Mouse (Mus musculus): Measurements from ENCODE around the gene Tcf7l1. TPM values are rescaled to one million over a fixed set of nuclear protein-coding genes. Genes with fewer than 3 reads are reported as not detected.

Tcf7l1 gene
- polyA plus RNA-seq, 1 experiment from 2014 or later, result 31.5 TPM

DNA sequence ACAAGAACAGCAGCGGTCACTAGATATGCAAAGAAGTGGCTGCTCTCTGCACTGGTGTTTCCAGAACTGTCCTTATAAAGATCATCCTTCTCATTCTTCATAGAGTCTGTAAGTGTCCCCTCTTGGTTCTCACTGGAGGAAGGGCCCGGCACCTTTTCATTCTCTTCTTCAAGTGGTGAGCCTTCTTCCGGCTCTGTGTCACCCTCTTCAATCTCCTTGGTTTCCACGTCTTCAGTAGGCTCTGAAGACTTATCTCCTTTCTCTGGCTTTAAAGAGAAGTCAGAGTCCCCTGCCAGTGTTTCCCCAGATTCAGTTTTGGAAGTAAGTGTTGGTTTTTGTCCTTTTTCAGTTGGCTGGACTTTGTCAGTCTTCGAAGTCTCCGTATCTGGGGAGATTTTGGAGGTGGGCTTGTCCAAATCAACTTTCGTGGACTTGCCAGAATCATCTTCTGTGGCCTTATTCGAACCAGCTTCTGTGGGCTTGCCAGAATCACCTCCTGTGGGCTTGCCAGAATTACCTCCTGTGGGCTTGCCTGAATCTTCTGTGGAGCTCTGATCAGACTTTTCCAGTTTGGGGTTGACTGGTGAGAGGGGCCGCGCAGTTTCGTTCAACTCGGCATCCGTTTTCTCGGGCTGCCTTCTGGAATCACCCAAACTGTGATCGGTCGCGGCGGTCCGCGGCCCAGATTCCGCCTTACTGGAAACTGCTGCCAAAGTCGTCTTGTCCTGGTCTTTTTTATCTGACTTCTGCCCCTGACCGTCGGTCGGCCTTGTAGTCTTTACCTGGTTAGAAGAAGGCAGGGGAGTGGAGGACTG lies 173.3 kb downstream of the Tcf7l1 start:
- Histone ChIP-seq H3K27me3 (ENCODE audit: insufficient read depth, low read length) (no peaks in the 10 kb centered on the region), H3K4me1 (ENCODE audit: insufficient read depth, low read length) (peaks cover 41% of the 10 kb centered on the region), H3K27ac (ENCODE audit: low read length) (no peak overlapping the region), H3K9me3 (ENCODE audit: low read length) (no peaks in the 10 kb centered on the region), H3K36me3 (ENCODE audit: insufficient read depth, low read length) (peaks cover 23% of the 10 kb centered on the region), H3K4me3 (ENCODE audit: low read length) (peak overlapping the region; percentile 77), H3K9ac (replicated peaks; ENCODE audit: low read length) (peak overlapping the region; percentile 83), H3K4me2 (replicated peaks; ENCODE audit: low read depth, low read length) (peak overlapping the region; percentile 69)
- ATAC-seq (ENCODE audit: low FRiP score, low TSS enrichment), result no peak
- 22% methylated on average over 25 of the region's 25 CpGs for WGBS

- H3K27ac ChIP-seq (ENCODE audit: low read length), result no peak overlapping the region
- H3K36me3 ChIP-seq (ENCODE audit: insufficient read depth, low read length), result peaks cover 27% of the 10 kb centered on the region
- peak overlapping the region; percentile 77 for H3K4me3 ChIP-seq (ENCODE audit: low read length)
- peak overlapping the region; percentile 69 for H3K4me2 ChIP-seq (replicated peaks; ENCODE audit: low read depth, low read length)
- H3K27me3 ChIP-seq (ENCODE audit: insufficient read depth, low read length), result no peaks in the 10 kb centered on the region
- peak overlapping the region; percentile 83 for H3K9ac ChIP-seq (replicated peaks; ENCODE audit: low read length)
- no peak for ATAC-seq (ENCODE audit: low FRiP score, low TSS enrichment)
- 37% methylated on average over 2 of the region's 2 CpGs for WGBS
- H3K9me3 ChIP-seq (ENCODE audit: low read length), result no peaks in the 10 kb centered on the region
- H3K4me1 ChIP-seq (ENCODE audit: insufficient read depth, low read length), result peaks cover 39% of the 10 kb centered on the region
Observed at GRCm38 (mm10) chr6:72615151-72615550, 173.9 kb downstream of the Tcf7l1 start.

GRCm38 (mm10) chr6:72610261-72610660 lies 178.8 kb downstream of the Tcf7l1 start:
- ATAC-seq (ENCODE audit: low FRiP score, low TSS enrichment), result no peak
- Histone ChIP-seq H3K27me3 (ENCODE audit: insufficient read depth, low read length) (no peaks in the 10 kb centered on the region), H3K4me3 (ENCODE audit: low read length) (no peak overlapping the region), H3K36me3 (ENCODE audit: insufficient read depth, low read length) (peaks cover 55% of the 10 kb centered on the region), H3K4me1 (ENCODE audit: insufficient read depth, low read length) (peaks cover 15% of the 10 kb centered on the region), H3K9ac (replicated peaks; ENCODE audit: low read length) (no peak overlapping the region), H3K27ac (ENCODE audit: low read length) (no peak overlapping the region), H3K9me3 (ENCODE audit: low read length) (no peaks in the 10 kb centered on the region), H3K4me2 (replicated peaks; ENCODE audit: low read depth, low read length) (no peak overlapping the region)
- WGBS, result 35% methylated on average over 4 of the region's 4 CpGs

GRCm38 (mm10) chr6:72608662-72609184 lies 180.3 kb downstream of the Tcf7l1 start:
- ATAC-seq (ENCODE audit: low FRiP score, low TSS enrichment), result no peak
- no peak overlapping the region for H3K27ac ChIP-seq (ENCODE audit: low read length)
- H3K4me3 ChIP-seq (ENCODE audit: low read length), result no peak overlapping the region
- no peak overlapping the region for H3K4me2 ChIP-seq (replicated peaks; ENCODE audit: low read depth, low read length)
- no peaks in the 10 kb centered on the region for H3K27me3 ChIP-seq (ENCODE audit: insufficient read depth, low read length)
- no peaks in the 10 kb centered on the region for H3K9me3 ChIP-seq (ENCODE audit: low read length)
- no peak overlapping the region for H3K9ac ChIP-seq (replicated peaks; ENCODE audit: low read length)
- peaks cover 52% of the 10 kb centered on the region for H3K36me3 ChIP-seq (ENCODE audit: insufficient read depth, low read length)
- 93% methylated on average over 4 of the region's 4 CpGs for WGBS
- H3K4me1 ChIP-seq (ENCODE audit: insufficient read depth, low read length), result no peaks in the 10 kb centered on the region; the same call in 1 of the 2 replicates

DNA sequence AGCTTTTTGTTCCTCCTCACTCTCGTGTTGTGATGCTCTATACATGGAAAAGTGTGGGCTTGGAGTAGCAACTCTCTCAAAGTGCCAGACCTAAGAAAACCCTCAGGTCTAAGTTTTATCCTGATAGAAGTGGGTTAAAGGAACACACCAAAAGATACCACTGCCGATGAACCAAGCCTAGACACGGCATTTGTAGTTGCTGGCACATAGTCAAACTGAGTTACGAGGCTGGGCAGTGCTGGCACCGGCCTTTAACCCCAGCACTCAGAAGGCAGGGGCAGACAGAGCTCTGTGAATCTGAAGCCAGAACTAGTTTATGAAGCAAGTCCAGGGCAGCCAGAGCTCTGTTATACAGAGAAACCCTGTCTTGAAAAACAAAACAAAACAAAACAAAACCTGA lies 181.4 kb downstream of the Tcf7l1 start:
- no peak overlapping the region for H3K9ac ChIP-seq (replicated peaks; ENCODE audit: low read length)
- H3K4me2 ChIP-seq (replicated peaks; ENCODE audit: low read depth, low read length), result no peak overlapping the region
- no peaks in the 10 kb centered on the region for H3K9me3 ChIP-seq (ENCODE audit: low read length)
- H3K4me1 ChIP-seq (ENCODE audit: insufficient read depth, low read length), result no peaks in the 10 kb centered on the region
- H3K27me3 ChIP-seq (ENCODE audit: insufficient read depth, low read length), result no peaks in the 10 kb centered on the region
- 75% methylated on average over 5 of the region's 5 CpGs for WGBS
- H3K4me3 ChIP-seq (ENCODE audit: low read length), result no peak overlapping the region
- no peak overlapping the region for H3K27ac ChIP-seq (ENCODE audit: low read length)
- H3K36me3 ChIP-seq (ENCODE audit: insufficient read depth, low read length), result peaks cover 52% of the 10 kb centered on the region
- no peak for ATAC-seq (ENCODE audit: low FRiP score, low TSS enrichment)

DNA sequence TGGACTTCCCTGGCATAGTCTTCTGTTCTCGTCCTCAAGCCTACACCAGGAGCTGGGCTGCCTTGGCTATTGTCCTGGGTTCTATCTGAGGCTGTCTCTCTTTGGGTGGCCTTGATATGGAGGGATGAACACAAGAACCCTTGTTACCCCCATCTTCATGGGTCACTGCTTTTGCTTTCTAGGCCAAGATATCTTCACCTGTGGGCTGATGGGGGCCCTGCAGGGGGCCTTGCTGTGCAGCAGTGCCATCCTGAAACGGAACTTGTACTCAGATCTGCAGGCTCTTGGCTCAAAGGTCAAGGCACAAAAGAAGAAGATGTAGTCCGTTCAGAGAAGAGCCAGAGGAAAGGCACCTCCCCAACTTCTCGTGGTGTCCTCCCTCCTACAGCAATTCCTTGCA lies 182.0 kb downstream of the Tcf7l1 start:
- no peak for ATAC-seq (ENCODE audit: low FRiP score, low TSS enrichment)

DNA sequence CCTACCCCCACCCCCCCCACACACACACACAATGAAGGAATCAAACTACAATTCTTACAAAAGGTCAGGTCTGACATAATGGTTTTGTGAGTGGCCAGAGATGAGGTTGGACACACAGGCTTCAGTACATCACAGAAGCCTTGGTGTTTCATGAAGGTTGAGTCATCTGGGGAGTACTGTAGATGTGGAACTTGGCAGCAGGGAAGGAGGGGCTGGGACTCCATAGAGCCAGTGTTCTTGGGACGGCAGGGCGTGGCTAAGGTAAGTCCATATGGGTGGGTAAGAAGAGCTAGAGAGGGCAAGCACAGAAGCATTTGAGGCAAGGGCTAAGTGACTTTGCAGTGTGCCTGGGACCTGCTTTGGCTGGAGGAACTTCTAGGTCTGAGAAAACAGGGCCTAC lies 185.0 kb downstream of the Tcf7l1 start:
- ATAC-seq (ENCODE audit: low FRiP score, low TSS enrichment), result no peak
- H3K4me2 ChIP-seq (replicated peaks; ENCODE audit: low read depth, low read length), result no peak overlapping the region
- H3K9me3 ChIP-seq (ENCODE audit: low read length), result no peaks in the 10 kb centered on the region
- H3K4me3 ChIP-seq (ENCODE audit: low read length), result no peak overlapping the region
- H3K9ac ChIP-seq (replicated peaks; ENCODE audit: low read length), result no peak overlapping the region
- peaks cover 4% of the 10 kb centered on the region for H3K4me1 ChIP-seq (ENCODE audit: insufficient read depth, low read length)
- H3K27me3 ChIP-seq (ENCODE audit: insufficient read depth, low read length), result no peaks in the 10 kb centered on the region
- no peak overlapping the region for H3K27ac ChIP-seq (ENCODE audit: low read length)
- H3K36me3 ChIP-seq (ENCODE audit: insufficient read depth, low read length), result peaks cover 28% of the 10 kb centered on the region
- WGBS, result 82% methylated on average over 2 of the region's 2 CpGs

More for the DNA sequence above, 182.0 kb downstream of the Tcf7l1 start:
- H3K4me2 ChIP-seq (replicated peaks; ENCODE audit: low read depth, low read length), result no peak overlapping the region
- H3K9ac ChIP-seq (replicated peaks; ENCODE audit: low read length), result no peak overlapping the region
- H3K27me3 ChIP-seq (ENCODE audit: insufficient read depth, low read length), result no peaks in the 10 kb centered on the region
- peaks cover 51% of the 10 kb centered on the region for H3K36me3 ChIP-seq (ENCODE audit: insufficient read depth, low read length)
- no peaks in the 10 kb centered on the region for H3K9me3 ChIP-seq (ENCODE audit: low read length)
- H3K4me3 ChIP-seq (ENCODE audit: low read length), result no peak overlapping the region
- 82% methylated on average over 4 of the region's 4 CpGs for WGBS
- no peak overlapping the region for H3K27ac ChIP-seq (ENCODE audit: low read length)
- H3K4me1 ChIP-seq (ENCODE audit: insufficient read depth, low read length), result no peaks in the 10 kb centered on the region

- Histone ChIP-seq H3K27me3 (ENCODE audit: insufficient read depth, low read length) (no peaks in the 10 kb centered on the region), H3K4me2 (replicated peaks; ENCODE audit: low read depth, low read length) (no peak overlapping the region), H3K9ac (replicated peaks; ENCODE audit: low read length) (no peak overlapping the region), H3K4me1 (ENCODE audit: insufficient read depth, low read length) (peaks cover 20% of the 10 kb centered on the region), H3K9me3 (ENCODE audit: low read length) (no peaks in the 10 kb centered on the region), H3K4me3 (ENCODE audit: low read length) (no peak overlapping the region), H3K27ac (ENCODE audit: low read length) (no peak overlapping the region), H3K36me3 (ENCODE audit: insufficient read depth, low read length) (peaks cover 18% of the 10 kb centered on the region)
- WGBS, result 50% methylated on average over 1 of the region's 1 CpGs
- no peak for ATAC-seq (ENCODE audit: low FRiP score, low TSS enrichment)
Observed at GRCm38 (mm10) chr6:72601732-72602131, 187.3 kb downstream of the Tcf7l1 start.

DNA sequence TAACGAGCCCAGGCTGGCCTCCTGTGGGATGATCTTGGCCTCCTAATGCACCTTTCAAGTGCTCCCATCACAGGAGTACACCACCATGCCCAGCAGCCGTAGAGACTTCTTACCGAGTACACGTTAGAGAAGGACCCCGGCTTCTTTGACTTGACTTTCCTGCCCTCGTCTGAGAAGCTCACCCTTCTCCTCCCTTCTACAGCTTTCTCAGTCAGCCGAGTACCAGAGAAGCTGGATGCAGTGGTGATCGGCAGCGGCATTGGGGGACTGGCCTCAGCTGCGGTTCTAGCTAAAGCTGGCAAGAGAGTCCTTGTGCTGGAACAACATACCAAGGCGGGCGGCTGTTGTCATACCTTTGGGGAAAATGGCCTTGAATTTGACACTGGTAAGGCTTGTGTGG lies 188.3 kb downstream of the Tcf7l1 start:
- Histone ChIP-seq H3K4me3 (ENCODE audit: low read length) (no peak overlapping the region), H3K9me3 (ENCODE audit: low read length) (no peaks in the 10 kb centered on the region), H3K4me1 (ENCODE audit: insufficient read depth, low read length) (peaks cover 20% of the 10 kb centered on the region), H3K36me3 (ENCODE audit: insufficient read depth, low read length) (peaks cover 9% of the 10 kb centered on the region; the same call in 1 of the 2 replicates), H3K27me3 (ENCODE audit: insufficient read depth, low read length) (no peaks in the 10 kb centered on the region), H3K9ac (replicated peaks; ENCODE audit: low read length) (no peak overlapping the region), H3K27ac (ENCODE audit: low read length) (no peak overlapping the region), H3K4me2 (replicated peaks; ENCODE audit: low read depth, low read length) (no peak overlapping the region)
- WGBS, result 87% methylated on average over 12 of the region's 12 CpGs
- ATAC-seq (ENCODE audit: low FRiP score, low TSS enrichment), result no peak

DNA sequence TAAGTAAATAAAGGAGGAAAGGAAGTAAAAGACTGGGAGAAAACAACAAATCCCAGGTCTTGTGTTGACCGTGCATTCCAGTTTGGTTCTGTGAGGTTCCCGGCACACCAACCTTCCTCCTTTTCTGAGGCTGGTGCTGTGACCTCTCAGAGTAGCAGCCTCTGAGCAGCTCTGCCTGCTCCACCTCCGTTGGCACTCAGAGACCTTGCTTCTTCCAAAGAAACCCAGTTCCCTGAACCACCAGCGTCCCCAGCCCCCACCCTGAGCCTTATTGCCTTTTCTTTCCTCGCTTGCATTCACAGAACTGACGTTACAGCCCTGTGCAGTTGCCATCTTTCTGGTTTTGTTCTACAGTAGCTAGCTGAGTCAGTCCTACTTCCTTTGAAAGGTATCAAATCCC lies 188.8 kb downstream of the Tcf7l1 start:
- H3K9me3 ChIP-seq (ENCODE audit: low read length), result no peaks in the 10 kb centered on the region
- peaks cover 20% of the 10 kb centered on the region for H3K4me1 ChIP-seq (ENCODE audit: insufficient read depth, low read length)
- peaks cover 6% of the 10 kb centered on the region; the same call in 1 of the 2 replicates for H3K36me3 ChIP-seq (ENCODE audit: insufficient read depth, low read length)
- 77% methylated on average over 6 of the region's 6 CpGs for WGBS
- H3K4me2 ChIP-seq (replicated peaks; ENCODE audit: low read depth, low read length), result no peak overlapping the region
- no peaks in the 10 kb centered on the region for H3K27me3 ChIP-seq (ENCODE audit: insufficient read depth, low read length)
- H3K9ac ChIP-seq (replicated peaks; ENCODE audit: low read length), result no peak overlapping the region
- ATAC-seq (ENCODE audit: low FRiP score, low TSS enrichment), result no peak
- H3K27ac ChIP-seq (ENCODE audit: low read length), result no peak overlapping the region
- no peak overlapping the region for H3K4me3 ChIP-seq (ENCODE audit: low read length)
